Mouse (Mus musculus): ENCODE results near the gene Anapc15. TPM values are rescaled to one million over a fixed set of nuclear protein-coding genes. Genes with fewer than 3 reads are reported as not detected.
"Not testable (repeated sequence)": the region's sequence is repeated elsewhere in the genome, so short reads cannot be mapped to it uniquely, and the experiment has no call there.

Anapc15 gene
- polyA plus RNA-seq, 1 experiment from 2014 or later: 119 TPM

GRCm38 (mm10) chr7:101906696-101907095 lies 43.2 kb downstream of the Anapc15 start:
- H3K27me3 ChIP-seq (replicated peaks; ENCODE audit: low read depth, poor library complexity, severe bottlenecking): no peaks in the 10 kb centered on the region
- H3K4me3 ChIP-seq: peak overlapping the region; percentile 82
- H3K36me3 ChIP-seq (replicated peaks): peaks cover 50% of the 10 kb centered on the region
- no peak for DNase-seq (ENCODE audit: low spot score)
- H3K27ac ChIP-seq (replicated peaks): peak overlapping the region; percentile 97
- peaks cover 21% of the 10 kb centered on the region for H3K4me1 ChIP-seq
- 80% methylated on average over 8 of the region's 8 CpGs for WGBS
- H3K9me3 ChIP-seq: no peaks in the 10 kb centered on the region

GRCm38 (mm10) chr7:101908367-101908766 lies 44.9 kb downstream of the Anapc15 start:
- WGBS: 85% methylated on average over 4 of the region's 4 CpGs
- Histone ChIP-seq H3K4me3 (peak overlapping the region; percentile 3; the same call in 1 of the 2 replicates), H3K9me3 (no peaks in the 10 kb centered on the region), H3K27ac (replicated peaks) (no peak overlapping the region), H3K27me3 (replicated peaks; ENCODE audit: low read depth, poor library complexity, severe bottlenecking) (no peaks in the 10 kb centered on the region), H3K36me3 (replicated peaks) (peaks cover 54% of the 10 kb centered on the region), H3K4me1 (peaks cover 21% of the 10 kb centered on the region)
- DNase-seq (ENCODE audit: low spot score): no peak

GRCm38 (mm10) chr7:101910138-101910537 lies 46.6 kb downstream of the Anapc15 start:
- H3K4me3 ChIP-seq: no peak overlapping the region
- WGBS: 72% methylated on average over 4 of the region's 4 CpGs
- H3K36me3 ChIP-seq (replicated peaks): peaks cover 72% of the 10 kb centered on the region
- H3K9me3 ChIP-seq: no peaks in the 10 kb centered on the region
- no peaks in the 10 kb centered on the region for H3K27me3 ChIP-seq (replicated peaks; ENCODE audit: low read depth, poor library complexity, severe bottlenecking)
- no peak for DNase-seq (ENCODE audit: low spot score)
- no peak overlapping the region for H3K27ac ChIP-seq (replicated peaks)
- H3K4me1 ChIP-seq: peaks cover 16% of the 10 kb centered on the region

- Histone ChIP-seq H3K4me1 (peaks cover 5% of the 10 kb centered on the region), H3K36me3 (replicated peaks) (peaks cover 75% of the 10 kb centered on the region), H3K27me3 (replicated peaks; ENCODE audit: low read depth, poor library complexity, severe bottlenecking) (no peaks in the 10 kb centered on the region), H3K27ac (replicated peaks) (no peak overlapping the region), H3K4me3 (no peak overlapping the region), H3K9me3 (no peaks in the 10 kb centered on the region)
- WGBS: 68% methylated on average over 3 of the region's 3 CpGs
- DNase-seq (ENCODE audit: low spot score): no peak
Observed at GRCm38 (mm10) chr7:101911982-101912381, 48.5 kb downstream of the Anapc15 start.

GRCm38 (mm10) chr7:101918071-101918470 lies 54.6 kb downstream of the Anapc15 start:
- Histone ChIP-seq H3K27ac (replicated peaks) (no peak overlapping the region), H3K27me3 (replicated peaks; ENCODE audit: low read depth, poor library complexity, severe bottlenecking) (no peaks in the 10 kb centered on the region)
- 20% methylated on average over 1 of the region's 1 CpGs for WGBS

GRCm38 (mm10) chr7:101925892-101926291 lies 62.4 kb downstream of the Anapc15 start:
- H3K9me3 ChIP-seq; H3K36me3 ChIP-seq (replicated peaks); H3K27me3 ChIP-seq (replicated peaks; ENCODE audit: low read depth, poor library complexity, severe bottlenecking); DNase-seq (ENCODE audit: low spot score); H3K4me1 ChIP-seq; H3K4me3 ChIP-seq; H3K27ac ChIP-seq (replicated peaks): not testable (repeated sequence)

More at GRCm38 (mm10) chr7:101918071-101918470, 54.6 kb downstream of the Anapc15 start:
- peak; percentile 68 for DNase-seq (ENCODE audit: low spot score)
- Histone ChIP-seq H3K4me1 (no peaks in the 10 kb centered on the region), H3K36me3 (replicated peaks) (peaks cover 24% of the 10 kb centered on the region), H3K4me3 (no peak overlapping the region), H3K9me3 (no peaks in the 10 kb centered on the region)

GRCm38 (mm10) chr7:101928093-101928492 lies 64.6 kb downstream of the Anapc15 start:
- DNase-seq (ENCODE audit: low spot score): no peak
- Histone ChIP-seq H3K27ac (replicated peaks) (no peak overlapping the region), H3K4me3 (no peak overlapping the region), H3K4me1 (peaks cover 7% of the 10 kb centered on the region), H3K36me3 (replicated peaks) (no peaks in the 10 kb centered on the region; the same call in 1 of the 2 replicates), H3K9me3 (no peaks in the 10 kb centered on the region), H3K27me3 (replicated peaks; ENCODE audit: low read depth, poor library complexity, severe bottlenecking) (no peaks in the 10 kb centered on the region)
- WGBS: 86% methylated on average over 3 of the region's 3 CpGs

GRCm38 (mm10) chr7:101932551-101932950 lies 69.0 kb downstream of the Anapc15 start:
- no peak for DNase-seq (ENCODE audit: low spot score)
- no peaks in the 10 kb centered on the region for H3K27me3 ChIP-seq (replicated peaks; ENCODE audit: low read depth, poor library complexity, severe bottlenecking)
- H3K9me3 ChIP-seq: no peaks in the 10 kb centered on the region
- no peak overlapping the region for H3K27ac ChIP-seq (replicated peaks)
- 93% methylated on average over 1 of the region's 1 CpGs for WGBS
- peaks cover 26% of the 10 kb centered on the region for H3K4me1 ChIP-seq
- peak overlapping the region; percentile 79 for H3K4me3 ChIP-seq
- peaks cover 19% of the 10 kb centered on the region for H3K36me3 ChIP-seq (replicated peaks)

GRCm38 (mm10) chr7:101933300-101933699 lies 69.8 kb downstream of the Anapc15 start:
- Histone ChIP-seq H3K4me3 (peak overlapping the region; percentile 79), H3K36me3 (replicated peaks) (peaks cover 25% of the 10 kb centered on the region), H3K27me3 (replicated peaks; ENCODE audit: low read depth, poor library complexity, severe bottlenecking) (no peaks in the 10 kb centered on the region), H3K9me3 (no peaks in the 10 kb centered on the region), H3K4me1 (peaks cover 26% of the 10 kb centered on the region), H3K27ac (replicated peaks) (peak overlapping the region; percentile 95)
- 7% methylated on average over 15 of the region's 15 CpGs for WGBS
- peak; percentile 52 for DNase-seq (ENCODE audit: low spot score)

GRCm38 (mm10) chr7:101933751-101934240 lies 70.3 kb downstream of the Anapc15 start, which contains the start of the genes Lrrc51 and Numa1:
Gene Lrrc51, minus strand, starts transcription at chr7:101933895.
Gene Numa1, plus strand, starts transcription at chr7:101934111.
- H3K27ac ChIP-seq (replicated peaks): peak within 1 kb of the TSS; percentile 95
- no peaks in the 10 kb centered on the region for H3K27me3 ChIP-seq (replicated peaks; ENCODE audit: low read depth, poor library complexity, severe bottlenecking)
- no peaks in the 10 kb centered on the region for H3K9me3 ChIP-seq
- DNase-seq (ENCODE audit: low spot score): peak; percentile 97
- peaks cover 30% of the 10 kb centered on the region for H3K36me3 ChIP-seq (replicated peaks)
- under 1% methylated on average over 40 of the region's 40 CpGs for WGBS
- H3K4me1 ChIP-seq: peaks cover 26% of the 10 kb centered on the region
- peak within 1 kb of the TSS; percentile 79 for H3K4me3 ChIP-seq

- H3K27ac ChIP-seq (replicated peaks): no peak overlapping the region
- 93% methylated on average over 4 of the region's 4 CpGs for WGBS
- no peak for DNase-seq (ENCODE audit: low spot score)
- H3K9me3 ChIP-seq: no peaks in the 10 kb centered on the region
- H3K4me1 ChIP-seq: peaks cover 26% of the 10 kb centered on the region
- peaks cover 43% of the 10 kb centered on the region for H3K36me3 ChIP-seq (replicated peaks)
- H3K4me3 ChIP-seq: 0 out of 2 replicates have a peak overlapping the region, but pooled peaks have one; percentile 79
- H3K27me3 ChIP-seq (replicated peaks; ENCODE audit: low read depth, poor library complexity, severe bottlenecking): no peaks in the 10 kb centered on the region
Observed at GRCm38 (mm10) chr7:101935957-101936356, 72.4 kb downstream of the Anapc15 start.

- 95% methylated on average over 4 of the region's 4 CpGs for WGBS
- H3K4me1 ChIP-seq: peaks cover 26% of the 10 kb centered on the region
- no peaks in the 10 kb centered on the region for H3K27me3 ChIP-seq (replicated peaks; ENCODE audit: low read depth, poor library complexity, severe bottlenecking)
- no peak overlapping the region for H3K27ac ChIP-seq (replicated peaks)
- H3K4me3 ChIP-seq: no peak overlapping the region
- DNase-seq (ENCODE audit: low spot score): no peak
- peaks cover 43% of the 10 kb centered on the region for H3K36me3 ChIP-seq (replicated peaks)
- H3K9me3 ChIP-seq: no peaks in the 10 kb centered on the region
Observed at GRCm38 (mm10) chr7:101936996-101937395, 73.5 kb downstream of the Anapc15 start.

GRCm38 (mm10) chr7:101937569-101937968 lies 74.1 kb downstream of the Anapc15 start:
- Histone ChIP-seq H3K27me3 (replicated peaks; ENCODE audit: low read depth, poor library complexity, severe bottlenecking) (no peaks in the 10 kb centered on the region), H3K27ac (replicated peaks) (no peak overlapping the region), H3K36me3 (replicated peaks) (peaks cover 43% of the 10 kb centered on the region), H3K4me3 (no peak overlapping the region), H3K4me1 (peaks cover 24% of the 10 kb centered on the region), H3K9me3 (no peaks in the 10 kb centered on the region)
- no peak for DNase-seq (ENCODE audit: low spot score)
- 93% methylated on average over 4 of the region's 4 CpGs for WGBS

All from embryonic facial prominence, embryonic 10.5 days (tissue).